Mouse (Mus musculus) bone marrow macrophage, adult 2 months (primary cell): ENCODE results near the gene Ldlrap1.

ENCODE experiments used
- CTCF ChIP-seq: IDR thresholded peaks from 2 replicates; pipeline ENCODE4 v1.5.1; 2012; ENCODE audit warnings: low read depth, mild to moderate bottlenecking, low read length, moderate library complexity
- POLR2A ChIP-seq: IDR thresholded peaks from 2 replicates; pipeline ENCODE4 v1.6.1; 2012; ENCODE audit warnings: mild to moderate bottlenecking, low read depth, low read length, borderline replicate concordance

DNA sequence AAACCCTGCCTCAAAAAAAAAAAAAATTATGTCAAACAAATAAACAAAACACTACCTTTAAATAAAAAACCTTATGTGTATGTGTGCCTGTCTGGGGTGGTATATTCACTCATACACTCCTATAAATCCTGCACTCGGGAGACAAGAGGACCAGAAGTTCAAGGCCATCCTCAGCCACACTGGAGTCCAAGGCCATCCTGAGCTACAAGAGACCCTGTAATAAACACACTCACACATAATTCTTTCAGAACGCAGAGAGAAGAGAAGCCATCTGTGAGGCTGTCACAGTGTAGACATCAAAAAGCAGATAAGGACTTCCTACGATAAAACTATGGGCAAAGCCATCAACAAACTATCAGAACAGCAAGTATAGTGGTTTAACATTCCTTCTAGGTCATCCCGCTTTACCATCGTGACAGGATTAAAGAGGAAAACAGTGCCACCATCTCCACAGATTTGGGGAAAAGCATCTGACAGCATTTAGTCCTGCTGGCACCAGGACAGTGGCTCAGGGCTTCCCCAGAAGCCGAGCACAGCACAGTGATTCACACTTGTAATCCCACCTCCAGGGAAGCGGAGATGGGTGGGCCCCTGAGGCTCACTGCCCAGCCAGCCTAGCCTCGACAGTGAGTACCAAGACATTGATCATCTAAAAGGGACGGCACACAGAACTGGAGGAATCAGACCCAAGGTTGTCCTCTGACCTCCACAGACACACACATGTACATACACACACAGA lies 74.5 kb downstream of the Ldlrap1 start:
- TF ChIP-seq CTCF (no peak), POLR2A (no peak)
